Mouse (Mus musculus): Measurements from ENCODE around the gene Phf2.

- TF ChIP-seq POLR2A (IDR thresholded peaks at IDR 0.05; ENCODE audit: borderline replicate concordance, control insufficient read depth, low read depth, low read length) (no peak), CTCF (IDR thresholded peaks at IDR 0.05; ENCODE audit: control insufficient read depth, insufficient read depth, low read length) (no peak)
Measured at GRCm38 (mm10) chr13:48784594-48785298, 86.2 kb downstream of the Phf2 start.

Data from bone marrow, adult 2 months (tissue).